Mouse (Mus musculus) megakaryocyte, embryonic 14.5 days (primary cell): ENCODE results near the gene Hist1h4a. TPM values are rescaled to one million over a fixed set of nuclear protein-coding genes. Genes with fewer than 3 reads are reported as not detected.
"Not testable (repeated sequence)": the region's sequence is repeated elsewhere in the genome, so short reads cannot be mapped to it uniquely, and the experiment has no call there.

Experiments
- H3K27me3 ChIP-seq: replicated peaks from 2 replicates; pipeline ENCODE3; 2012; ENCODE audit warnings: inconsistent platforms
- H3K36me3 ChIP-seq: replicated peaks from 2 replicates; pipeline ENCODE3; 2012; ENCODE audit warnings: low read length, inconsistent platforms, mixed read lengths
- H3K4me1 ChIP-seq: 2 replicates; pipeline ENCODE4 v1.6.1; 2012; ENCODE audit warnings: inconsistent platforms
- H3K4me3 ChIP-seq: replicated peaks from 2 replicates; pipeline ENCODE3; 2012; ENCODE audit warnings: moderate library complexity, mild to moderate bottlenecking, inconsistent platforms
- H3K9me3 ChIP-seq: 2 replicates; pipeline ENCODE4 v1.6.1; 2012; ENCODE audit warnings: inconsistent platforms
- FLI1 ChIP-seq: IDR thresholded peaks from 2 replicates; pipeline ENCODE4 v1.6.1; 2012; ENCODE audit warnings: low read length, inconsistent platforms, mixed read lengths
- GATA1 ChIP-seq: IDR thresholded peaks from 3 replicates; pipeline ENCODE4 v1.6.1; 2012; ENCODE audit warnings: mixed read lengths, low read length, inconsistent platforms, borderline replicate concordance
- polyA plus RNA-seq: library from polyadenylated mRNA; stranded (reverse); fragments of >175 nt; gene quantifications from 2 replicates; pipeline ENCODE4 v1.2.3, GENCODE M21; 2012; ENCODE audit warnings: low replicate concordance; ENCODE audit not compliant: insufficient read depth

Hist1h4a gene
- polyA plus RNA-seq = 30.3 and 45.4 TPM in 2 replicates

- H3K36me3 ChIP-seq = no peaks in the 10 kb centered on the region
- peak within 1 kb of the TSS; percentile 92 for H3K4me3 ChIP-seq
- H3K27me3 ChIP-seq = no peaks in the 10 kb centered on the region
- peaks cover 62% of the 10 kb centered on the region for H3K4me1 ChIP-seq
- no peaks in the 10 kb centered on the region for H3K9me3 ChIP-seq
- peak; percentile 67; the same call in 1 of the 2 replicates for TF ChIP-seq FLI1
- no peak for TF ChIP-seq GATA1
Measured at GRCm38 (mm10) chr13:23760972-23761864, at the start of gene Hist1h4a. Hist1h4a (minus strand) TSS chr13:23761230.

GRCm38 (mm10) chr13:23806422-23807052, 45.5 kb upstream of the Hist1h4a start, which contains the start of gene Slc17a2:
Slc17a2 (plus strand) TSS chr13:23806993.
- H3K9me3 ChIP-seq = peaks cover 5% of the 10 kb centered on the region; the same call in 1 of the 2 replicates
- no peak within 1 kb of the TSS for H3K4me3 ChIP-seq
- peaks cover 47% of the 10 kb centered on the region for H3K27me3 ChIP-seq
- H3K4me1 ChIP-seq = no peaks in the 10 kb centered on the region
- H3K36me3 ChIP-seq = no peaks in the 10 kb centered on the region
- TF ChIP-seq FLI1 = no peak
- no peak for TF ChIP-seq GATA1

- H3K4me1 ChIP-seq = peaks cover 7% of the 10 kb centered on the region
- no peaks in the 10 kb centered on the region for H3K36me3 ChIP-seq
- TF ChIP-seq GATA1 (no peak), FLI1 (no peak)
- H3K4me3 ChIP-seq = no peak overlapping the region
- peaks cover 5% of the 10 kb centered on the region; the same call in 1 of the 2 replicates for H3K9me3 ChIP-seq
- peaks cover 45% of the 10 kb centered on the region for H3K27me3 ChIP-seq
Measured at GRCm38 (mm10) chr13:23804532-23804931, 43.5 kb upstream of the Hist1h4a start.

GRCm38 (mm10) chr13:23799405-23799804, 38.4 kb upstream of the Hist1h4a start:
- no peaks in the 10 kb centered on the region for H3K36me3 ChIP-seq
- H3K9me3 ChIP-seq = no peaks in the 10 kb centered on the region
- no peak for TF ChIP-seq FLI1
- no peak for TF ChIP-seq GATA1
- H3K4me3 ChIP-seq = no peak overlapping the region
- H3K27me3 ChIP-seq = peaks cover 53% of the 10 kb centered on the region
- H3K4me1 ChIP-seq = peaks cover 17% of the 10 kb centered on the region

- no peaks in the 10 kb centered on the region for H3K4me1 ChIP-seq
- peaks cover 40% of the 10 kb centered on the region for H3K27me3 ChIP-seq
- H3K9me3 ChIP-seq = peaks cover 6% of the 10 kb centered on the region; the same call in 1 of the 2 replicates
- TF ChIP-seq GATA1 = no peak
- TF ChIP-seq FLI1 = no peak
- no peaks in the 10 kb centered on the region for H3K36me3 ChIP-seq
- no peak overlapping the region for H3K4me3 ChIP-seq
Measured at GRCm38 (mm10) chr13:23792520-23792919, 31.5 kb upstream of the Hist1h4a start.

- Histone ChIP-seq H3K36me3 (no peaks in the 10 kb centered on the region), H3K4me3 (no peak overlapping the region), H3K9me3 (no peaks in the 10 kb centered on the region), H3K4me1 (peaks cover 14% of the 10 kb centered on the region), H3K27me3 (peaks cover 4% of the 10 kb centered on the region)
- TF ChIP-seq FLI1 (no peak), GATA1 (no peak)
Measured at GRCm38 (mm10) chr13:23779025-23779424, 18.0 kb upstream of the Hist1h4a start.

GRCm38 (mm10) chr13:23778339-23778738, 17.3 kb upstream of the Hist1h4a start:
- Histone ChIP-seq H3K27me3 (peaks cover 4% of the 10 kb centered on the region), H3K4me1 (peaks cover 14% of the 10 kb centered on the region), H3K9me3 (no peaks in the 10 kb centered on the region), H3K4me3 (no peak overlapping the region), H3K36me3 (no peaks in the 10 kb centered on the region)
- TF ChIP-seq FLI1 = no peak
- TF ChIP-seq GATA1 = no peak

- TF ChIP-seq FLI1 = no peak
- TF ChIP-seq GATA1 = no peak
- Histone ChIP-seq H3K4me1 (peaks cover 22% of the 10 kb centered on the region), H3K9me3 (no peaks in the 10 kb centered on the region), H3K27me3 (no peaks in the 10 kb centered on the region), H3K36me3 (no peaks in the 10 kb centered on the region), H3K4me3 (no peak overlapping the region)
Measured at GRCm38 (mm10) chr13:23772561-23773313, 11.7 kb upstream of the Hist1h4a start.

GRCm38 (mm10) chr13:23769613-23770012, 8.6 kb upstream of the Hist1h4a start, which contains the start of gene Trim38:
Trim38 (plus strand) TSS chr13:23769913.
- Histone ChIP-seq H3K4me3 (peak within 1 kb of the TSS; percentile 8), H3K4me1 (peaks cover 29% of the 10 kb centered on the region)
- H3K36me3 ChIP-seq, H3K9me3 ChIP-seq, H3K27me3 ChIP-seq: not testable (repeated sequence)
